ENCODE assay signal across 13 mouse cellular contexts in the genomic region with DNA sequence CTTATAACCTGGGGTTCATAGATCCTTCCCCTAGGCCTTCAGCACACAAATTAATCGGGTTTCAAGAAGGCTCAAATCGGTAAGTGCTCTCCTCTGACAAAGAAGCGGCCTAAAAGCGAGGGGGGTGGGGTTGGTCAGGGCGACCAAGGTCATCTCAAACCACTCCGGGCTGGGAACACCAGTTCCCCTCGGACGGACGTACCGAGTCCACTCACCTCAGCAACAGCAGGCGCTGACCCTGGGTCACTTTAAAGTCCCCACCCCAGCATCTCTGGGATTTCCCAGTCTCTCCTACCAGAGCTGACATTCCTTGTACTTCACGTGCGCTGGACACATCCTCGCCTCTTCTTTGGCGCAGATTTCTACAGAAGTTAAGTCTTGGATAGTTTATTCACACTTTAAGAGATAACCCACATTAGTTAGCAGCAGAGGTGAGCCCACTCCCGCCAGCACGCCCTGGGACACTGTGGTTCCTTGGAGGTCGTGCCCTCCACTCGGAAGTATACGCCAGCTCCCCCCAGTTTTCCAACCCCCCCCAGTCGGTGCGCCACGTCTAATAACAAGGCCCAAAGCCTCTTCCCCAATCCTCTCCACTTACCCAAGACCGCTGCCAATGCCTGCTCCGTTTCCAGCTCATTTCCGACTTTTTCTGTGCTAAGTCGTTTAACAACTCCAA. TPM values are rescaled to one million over a fixed set of nuclear protein-coding genes. Genes with fewer than 3 reads are reported as not detected.
DNase-seq lines count a peak whose midpoint lies in the region; ATAC-seq lines count a peak whose summit lies in the region.
"Had no signal": no experiment of that assay in that cellular context is flagged by ENCODE, and none has a peak within 500 bp of the region (broad histone marks: within the 10 kb centered on the region; RNA-seq: fewer than 3 reads in every experiment).

No protein-coding gene starts in this region.

- H3K4me1 ChIP-seq in forebrain, embryonic 11.5 days (replicated peaks; ENCODE audit: control insufficient read depth, insufficient read depth, low read length): peaks cover 13% of the 10 kb centered on the region
- peaks cover 32% of the 10 kb centered on the region for H3K4me1 ChIP-seq in forebrain, embryonic 15.5 days
- H3K4me1 ChIP-seq in midbrain, embryonic 14.5 days (ENCODE audit: control insufficient read depth, insufficient read depth, low read length): peaks cover 10% of the 10 kb centered on the region; the same call in 1 of the 2 replicates
- H3K4me1 ChIP-seq in midbrain, embryonic 13.5 days (replicated peaks): peaks cover 32% of the 10 kb centered on the region
- peaks cover 11% of the 10 kb centered on the region; the same call in 1 of the 2 replicates for H3K4me1 ChIP-seq in hindbrain, embryonic 14.5 days (replicated peaks; ENCODE audit: control insufficient read depth, insufficient read depth, low read length)
- H3K4me1 ChIP-seq in stomach, embryonic 16.5 days (ENCODE audit: control insufficient read depth, insufficient read depth, low read length): peaks cover 20% of the 10 kb centered on the region

- 1% methylated on average over 27 of the region's 27 CpGs for WGBS in forebrain, embryonic 11.5 days
- 1% methylated on average over 27 of the region's 27 CpGs for WGBS in forebrain, embryonic 15.5 days
- 2% methylated on average over 27 of the region's 27 CpGs for whole genome bisulfite sequencing in midbrain, embryonic 14.5 days
- WGBS in midbrain, embryonic 13.5 days: 1% methylated on average over 27 of the region's 27 CpGs
- whole genome bisulfite sequencing in hindbrain, embryonic 14.5 days: 2% methylated on average over 27 of the region's 27 CpGs
- WGBS in stomach, embryonic 16.5 days: 3% methylated on average over 27 of the region's 27 CpGs

- no peak overlapping the region for H3K27ac ChIP-seq in forebrain, embryonic 11.5 days (ENCODE audit: low read depth, low read length)
- no peak overlapping the region for H3K27ac ChIP-seq in forebrain, embryonic 15.5 days (replicated peaks)
- no peak overlapping the region for H3K27ac ChIP-seq in midbrain, embryonic 14.5 days (replicated peaks; ENCODE audit: low read depth, low read length)
- no peak overlapping the region for H3K27ac ChIP-seq in midbrain, embryonic 13.5 days
- H3K27ac ChIP-seq in hindbrain, embryonic 14.5 days: no peak overlapping the region
- H3K27ac ChIP-seq in stomach, embryonic 16.5 days (ENCODE audit: low read length): no peak overlapping the region

- peaks cover 94% of the 10 kb centered on the region for H3K27me3 ChIP-seq in forebrain, embryonic 11.5 days (ENCODE audit: control insufficient read depth, insufficient read depth, low read length)
- H3K27me3 ChIP-seq in forebrain, embryonic 15.5 days: peaks cover 85% of the 10 kb centered on the region
- H3K27me3 ChIP-seq in midbrain, embryonic 14.5 days (ENCODE audit: control insufficient read depth, insufficient read depth, low read length): peaks cover 81% of the 10 kb centered on the region
- H3K27me3 ChIP-seq in midbrain, embryonic 13.5 days: peaks cover 94% of the 10 kb centered on the region
- peaks cover 84% of the 10 kb centered on the region for H3K27me3 ChIP-seq in hindbrain, embryonic 14.5 days (ENCODE audit: control insufficient read depth, insufficient read depth, low read length)
- H3K27me3 ChIP-seq in stomach, embryonic 16.5 days (ENCODE audit: control insufficient read depth, insufficient read depth, low read length): peaks cover 83% of the 10 kb centered on the region

- ATAC-seq in forebrain, embryonic 11.5 days (replicated peaks; ENCODE audit: low FRiP score): no peak
- no peak for ATAC-seq in forebrain, embryonic 15.5 days (replicated peaks)
- no peak for ATAC-seq in midbrain, embryonic 14.5 days (ENCODE audit: low FRiP score, low TSS enrichment)
- ATAC-seq in midbrain, embryonic 13.5 days: no peak
- ATAC-seq in hindbrain, embryonic 14.5 days (ENCODE audit: low FRiP score): no peak
- no peak for ATAC-seq in stomach, embryonic 16.5 days (ENCODE audit: insufficient read depth, low FRiP score)

- H3K9ac ChIP-seq in forebrain, embryonic 11.5 days (ENCODE audit: low read length): no peak overlapping the region
- no peak overlapping the region for H3K9ac ChIP-seq in forebrain, embryonic 15.5 days (replicated peaks)
- H3K9ac ChIP-seq in midbrain, embryonic 14.5 days (replicated peaks; ENCODE audit: low read length): no peak overlapping the region
- no peak overlapping the region for H3K9ac ChIP-seq in midbrain, embryonic 13.5 days (replicated peaks)
- no peak overlapping the region for H3K9ac ChIP-seq in hindbrain, embryonic 14.5 days
- H3K9ac ChIP-seq in stomach, embryonic 16.5 days (ENCODE audit: low read length): no peak overlapping the region

- H3K9me3 ChIP-seq in forebrain, embryonic 11.5 days (ENCODE audit: control insufficient read depth, low read length): no peaks in the 10 kb centered on the region
- H3K9me3 ChIP-seq in forebrain, embryonic 15.5 days: no peaks in the 10 kb centered on the region
- no peaks in the 10 kb centered on the region for H3K9me3 ChIP-seq in midbrain, embryonic 14.5 days (ENCODE audit: control insufficient read depth, low read length)
- no peaks in the 10 kb centered on the region for H3K9me3 ChIP-seq in midbrain, embryonic 13.5 days
- H3K9me3 ChIP-seq in hindbrain, embryonic 14.5 days (ENCODE audit: control insufficient read depth, low read length): no peaks in the 10 kb centered on the region
- no peaks in the 10 kb centered on the region for H3K9me3 ChIP-seq in stomach, embryonic 16.5 days (replicated peaks; ENCODE audit: control insufficient read depth, low read length)

- no peaks in the 10 kb centered on the region for H3K36me3 ChIP-seq in forebrain, embryonic 11.5 days (ENCODE audit: control insufficient read depth, insufficient read depth, low read length)
- no peaks in the 10 kb centered on the region for H3K36me3 ChIP-seq in forebrain, embryonic 15.5 days
- no peaks in the 10 kb centered on the region for H3K36me3 ChIP-seq in midbrain, embryonic 14.5 days (ENCODE audit: control insufficient read depth, insufficient read depth, low read length)
- no peaks in the 10 kb centered on the region for H3K36me3 ChIP-seq in midbrain, embryonic 13.5 days
- no peaks in the 10 kb centered on the region for H3K36me3 ChIP-seq in hindbrain, embryonic 14.5 days (replicated peaks; ENCODE audit: control insufficient read depth, insufficient read depth)
- no peaks in the 10 kb centered on the region for H3K36me3 ChIP-seq in stomach, embryonic 16.5 days (ENCODE audit: control insufficient read depth, insufficient read depth, low read length)

- no peak overlapping the region for H3K4me3 ChIP-seq in forebrain, embryonic 11.5 days (ENCODE audit: low read depth, low read length)
- no peak overlapping the region for H3K4me3 ChIP-seq in forebrain, embryonic 15.5 days
- H3K4me3 ChIP-seq in midbrain, embryonic 14.5 days (replicated peaks; ENCODE audit: low read depth, low read length): no peak overlapping the region
- H3K4me3 ChIP-seq in midbrain, embryonic 13.5 days (replicated peaks): no peak overlapping the region
- peak overlapping the region; percentile 13; the same call in 1 of the 2 replicates for H3K4me3 ChIP-seq in hindbrain, embryonic 14.5 days (replicated peaks; ENCODE audit: low read length)
- peak overlapping the region; percentile 3 for H3K4me3 ChIP-seq in stomach, embryonic 16.5 days (replicated peaks; ENCODE audit: low read length)
- H3K4me3 ChIP-seq: erythroblast, embryonic 14.5 days had no signal

- peak; percentile 61 for DNase-seq in forebrain, embryonic 11.5 days (ENCODE audit: low spot score)
- peak; percentile 31 for DNase-seq in midbrain, embryonic 14.5 days
- DNase-seq in hindbrain, embryonic 14.5 days (ENCODE audit: low spot score): no peak
- no peak for DNase-seq in left cerebral cortex, adult 18-20 months (ENCODE audit: low spot score in 2 of 2)
- DNase-seq in lung, postnatal 10 days: no peak
- DNase-seq: adrenal gland, postnatal 10 days; kidney, adult 18-20 months; right cerebral cortex, postnatal 14 days had no signal

- H3K4me2 ChIP-seq in forebrain, embryonic 11.5 days (ENCODE audit: low read depth, low read length, severe bottlenecking): no peak overlapping the region
- no peak overlapping the region for H3K4me2 ChIP-seq in forebrain, embryonic 15.5 days (replicated peaks)
- H3K4me2 ChIP-seq in midbrain, embryonic 14.5 days (ENCODE audit: low read length): no peak overlapping the region
- H3K4me2 ChIP-seq in midbrain, embryonic 13.5 days (replicated peaks): no peak overlapping the region
- H3K4me2 ChIP-seq in hindbrain, embryonic 14.5 days (replicated peaks): peak overlapping the region; percentile 39; the same call in 1 of the 2 replicates
- H3K4me2 ChIP-seq in stomach, embryonic 16.5 days (ENCODE audit: low read depth, low read length): no peak overlapping the region

RNA-seq across cellular contexts. Expression of gene Foxd3, which starts 1.3 kb away (rescaled TPM):
- polyA plus RNA-seq in forebrain, embryonic 11.5 days (2014; fragmentation: Nextera tagmentation; extraction: Ambion mirVana): 0.08 TPM in 1 of 2 replicates, not detected in the other
- polyA plus RNA-seq in forebrain, embryonic 15.5 days (2015; fragmentation: Nextera tagmentation; extraction: Ambion mirVana): 0.11 TPM in 1 of 2 replicates, not detected in the other
- 0.14 and 0.15 TPM in 2 replicates for polyA plus RNA-seq in midbrain, embryonic 14.5 days (2014; fragmentation: Nextera tagmentation; extraction: Ambion mirVana)
- 0.08 TPM in 1 of 2 replicates, not detected in the other for polyA plus RNA-seq in midbrain, embryonic 13.5 days (2015; fragmentation: Nextera tagmentation; extraction: Ambion mirVana)
- 1.5 and 1.8 TPM in 2 replicates for polyA plus RNA-seq in hindbrain, embryonic 14.5 days (2014; fragmentation: Nextera tagmentation; extraction: Ambion mirVana)
- polyA plus RNA-seq in stomach, embryonic 16.5 days (2015; fragmentation: Nextera tagmentation; extraction: Ambion mirVana): 0.54 and 0.98 TPM in 2 replicates
- total RNA-seq in left cerebral cortex, adult 18-20 months (2021): not detected
- polyA plus RNA-seq: C2C12; erythroblast, embryonic 14.5 days had no signal

Comparison
In these comparisons a context has a peak if more than half of its experiments do, and no peak if none do; other contexts are left out.
1. DNase-seq: peak in forebrain, embryonic 11.5 days (single experiment) and midbrain, embryonic 14.5 days (single experiment); none in hindbrain, embryonic 14.5 days (single experiment), left cerebral cortex, adult 18-20 months (0 of 2) and lung, postnatal 10 days (single experiment).
2. H3K4me3 ChIP-seq: peak in hindbrain, embryonic 14.5 days (single experiment) and stomach, embryonic 16.5 days (single experiment); none in forebrain, embryonic 11.5 days (single experiment), forebrain, embryonic 15.5 days (single experiment), midbrain, embryonic 14.5 days (single experiment) and midbrain, embryonic 13.5 days (single experiment).